Mouse (Mus musculus) lung, postnatal 0 days (tissue): Measurements from ENCODE around the gene Gal3st4.

Experiments used
- CTCF ChIP-seq: IDR thresholded peaks from 2 replicates; pipeline ENCODE4 v1.5.1; 2016; ENCODE audit warnings: antibody characterized with exemption, mild to moderate bottlenecking
- EP300 ChIP-seq: IDR thresholded peaks from 2 replicates; pipeline ENCODE4 v1.6.1; 2016; ENCODE audit warnings: antibody characterized with exemption, mild to moderate bottlenecking, control low read depth

DNA sequence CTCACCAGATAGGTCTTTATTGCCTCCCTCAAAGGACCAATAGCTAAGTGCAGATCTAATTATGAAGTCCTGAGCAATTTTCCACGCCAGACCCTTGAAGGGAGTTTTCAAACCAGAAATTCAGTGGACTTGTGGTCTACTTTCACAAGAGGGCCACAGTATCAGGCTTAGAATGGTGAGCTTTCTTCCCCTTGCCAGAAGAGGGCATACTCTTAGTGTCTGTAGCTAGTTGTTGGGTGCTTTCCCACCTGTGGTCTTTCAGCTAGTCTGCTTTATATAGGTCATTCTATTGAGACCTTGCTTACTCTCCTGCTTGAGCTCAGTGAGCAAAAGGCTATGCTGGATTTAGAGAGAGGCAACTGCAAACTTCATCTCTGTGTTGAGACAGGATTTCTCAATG is 10.9 kb upstream of the Gal3st4 start:
- TF ChIP-seq CTCF = peak; percentile 41
- TF ChIP-seq EP300 = no peak
